Mouse (Mus musculus) monocyte, adult 59 days (primary cell): ENCODE measurements around the gene C1qa. TPM values are rescaled to one million over a fixed set of nuclear protein-coding genes. Genes with fewer than 3 reads are reported as not detected.

Experiments used
- total RNA-seq, 2 experiments: library from RNA; stranded (reverse); gene quantifications; one replicate each; pipeline ENCODE4 v1.2.4; 2023

Gene C1qa
- 100 to 1,000 TPM; 507 to 530 TPM for total RNA-seq

GRCm38 (mm10) chr4:136898637-136899036 is at the start of gene C1qa:
C1qa (minus strand) TSS chr4:136898803.

GRCm38 (mm10) chr4:136892811-136893210 is 5.8 kb downstream of the C1qa start, which contains the start of gene C1qc:
C1qc (minus strand) TSS chr4:136893065.

GRCm38 (mm10) chr4:136886101-136886500 is 12.5 kb downstream of the C1qa start, which contains the start of gene C1qb:
C1qb (minus strand) TSS chr4:136886187.

Other genes starting within 250 kb of the C1qa start
- gene Ephb2, start 62.8 kb downstream of the C1qa start, total RNA-seq = under 1 TPM in 1 of 2 experiments, not detected in 1; 0.18 TPM
- gene C1qb, start 12.6 kb downstream of the C1qa start, total RNA-seq = 100 to 1,000 TPM; 571 to 600 TPM
- gene C1qc, start 5.7 kb downstream of the C1qa start, total RNA-seq = 100 to 1,000 TPM; 495 to 536 TPM
- not detected for gene Epha8, start 58.0 kb upstream of the C1qa start, total RNA-seq
- gene Zbtb40, start 150.0 kb upstream of the C1qa start, total RNA-seq = 10 to 100 TPM; 13.3 to 18.9 TPM